In the genomic region with DNA sequence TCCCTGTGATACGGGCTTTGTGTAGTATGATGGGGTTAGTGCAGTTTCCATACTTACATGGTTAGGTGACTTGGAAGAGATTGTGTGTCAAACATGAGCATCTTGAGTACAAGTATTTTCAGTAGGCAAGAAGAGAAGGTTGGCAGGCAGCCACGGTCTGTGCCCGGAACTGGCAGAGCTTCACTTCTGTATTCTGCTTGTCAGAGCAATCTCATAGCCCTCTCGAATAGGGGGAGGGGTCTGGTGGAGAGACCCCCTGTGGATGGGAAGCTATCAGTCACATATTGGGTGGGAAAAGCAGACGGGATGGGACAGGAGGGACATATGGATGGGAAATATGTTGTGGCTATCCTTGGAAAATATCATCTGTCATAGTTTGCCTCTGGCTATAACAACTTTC, we compare ENCODE assay signal across 12 mouse cellular contexts. TPM values are rescaled to one million over a fixed set of nuclear protein-coding genes. Genes with fewer than 3 reads are reported as not detected.
DNase-seq lines count a peak whose midpoint lies in the region; ATAC-seq and TF ChIP-seq lines count a peak whose summit lies in the region.
"Had no signal": no experiment of that assay in that cellular context is flagged by ENCODE, and none has a peak within 500 bp of the region (broad histone marks: within the 10 kb centered on the region; RNA-seq: fewer than 3 reads in every experiment).

No protein-coding gene starts in this region.

- intact Hi-C loops in heart, adult 2 months (cut with DNase I): no loop called here

- no peak for TF ChIP-seq POLR2A in heart, adult 2 months (IDR thresholded peaks at IDR 0.05; ENCODE audit: insufficient read depth, low read depth, low read length)

- no peak overlapping the region for H3K4me3 ChIP-seq in heart, embryonic 10.5 days
- no peak overlapping the region for H3K4me3 ChIP-seq in heart, adult 2 months
- H3K4me3 ChIP-seq in lung, postnatal 0 days (ENCODE audit: low read depth, low read length): no peak overlapping the region
- H3K4me3 ChIP-seq in stomach, postnatal 0 days (ENCODE audit: low read depth, low read length): no peak overlapping the region
- H3K4me3 ChIP-seq: liver, embryonic 12.5 days; midbrain, embryonic 15.5 days had no signal

- H3K36me3 ChIP-seq in heart, embryonic 10.5 days: no peaks in the 10 kb centered on the region
- H3K36me3 ChIP-seq in heart, adult 2 months (ENCODE audit: control insufficient read depth, insufficient read depth, low read length): no peaks in the 10 kb centered on the region
- H3K36me3 ChIP-seq in lung, postnatal 0 days (ENCODE audit: insufficient read depth, low read length): no peaks in the 10 kb centered on the region
- no peaks in the 10 kb centered on the region for H3K36me3 ChIP-seq in stomach, postnatal 0 days (ENCODE audit: control insufficient read depth, insufficient read depth, low read length)
- H3K36me3 ChIP-seq: liver, embryonic 12.5 days; midbrain, embryonic 15.5 days had no signal

- H3K27me3 ChIP-seq in heart, embryonic 10.5 days (ENCODE audit: insufficient read depth, poor library complexity, severe bottlenecking): no peaks in the 10 kb centered on the region
- no peaks in the 10 kb centered on the region for H3K27me3 ChIP-seq in heart, adult 2 months (ENCODE audit: control insufficient read depth, insufficient read depth, low read length)
- H3K27me3 ChIP-seq in lung, postnatal 0 days (replicated peaks; ENCODE audit: insufficient read depth, low read length): no peaks in the 10 kb centered on the region
- H3K27me3 ChIP-seq in stomach, postnatal 0 days (ENCODE audit: control insufficient read depth, insufficient read depth, low read length): no peaks in the 10 kb centered on the region
- H3K27me3 ChIP-seq: liver, embryonic 12.5 days; midbrain, embryonic 15.5 days had no signal

- TF ChIP-seq CTCF in heart, adult 2 months (IDR thresholded peaks at IDR 0.05): no peak
- no peak for TF ChIP-seq CTCF in lung, postnatal 0 days (IDR thresholded peaks at IDR 0.05)
- TF ChIP-seq CTCF in stomach, postnatal 0 days (IDR thresholded peaks at IDR 0.05; ENCODE audit: low read depth): no peak

- H3K9me3 ChIP-seq in heart, embryonic 10.5 days: no peaks in the 10 kb centered on the region
- no peaks in the 10 kb centered on the region for H3K9me3 ChIP-seq in lung, postnatal 0 days (ENCODE audit: low read length)
- no peaks in the 10 kb centered on the region for H3K9me3 ChIP-seq in stomach, postnatal 0 days (ENCODE audit: control insufficient read depth, low read length)
- H3K9me3 ChIP-seq: liver, embryonic 12.5 days; midbrain, embryonic 15.5 days had no signal

- H3K4me1 ChIP-seq in heart, embryonic 10.5 days: no peaks in the 10 kb centered on the region
- no peaks in the 10 kb centered on the region for H3K4me1 ChIP-seq in heart, adult 2 months (ENCODE audit: control insufficient read depth, insufficient read depth, low read length)
- no peaks in the 10 kb centered on the region for H3K4me1 ChIP-seq in lung, postnatal 0 days (ENCODE audit: insufficient read depth, low read depth, low read length)
- H3K4me1 ChIP-seq in stomach, postnatal 0 days (replicated peaks; ENCODE audit: control insufficient read depth, insufficient read depth): no peaks in the 10 kb centered on the region
- H3K4me1 ChIP-seq: liver, embryonic 12.5 days; midbrain, embryonic 15.5 days had no signal

- H3K79me2 ChIP-seq in heart, adult 2 months (replicated peaks; ENCODE audit: control insufficient read depth, insufficient read depth, low read length): no peaks in the 10 kb centered on the region

- no peak overlapping the region for H3K27ac ChIP-seq in heart, embryonic 10.5 days
- H3K27ac ChIP-seq in heart, adult 2 months: no peak overlapping the region
- H3K27ac ChIP-seq in lung, postnatal 0 days (ENCODE audit: low read length): no peak overlapping the region
- no peak overlapping the region for H3K27ac ChIP-seq in stomach, postnatal 0 days (replicated peaks)
- H3K27ac ChIP-seq: liver, embryonic 12.5 days; midbrain, embryonic 15.5 days had no signal

- DNase-seq in heart, embryonic 10.5 days (ENCODE audit: low spot score): peak; percentile 45
- DNase-seq in heart, adult 2 months: no peak
- peak; percentile 4 for DNase-seq in lung, postnatal 36 days
- no peak for DNase-seq in lung, postnatal 0 days (ENCODE audit: low spot score)
- peak; percentile 19 to 40 for DNase-seq in frontal cortex, postnatal 36 days (ENCODE audit: low spot score in 2 of 2)
- peak; percentile 11 for DNase-seq in stomach, postnatal 0 days (ENCODE audit: low spot score)
- DNase-seq in B cell, adult 2 months: no peak
- DNase-seq: heart, postnatal 36 days; kidney, adult 18-20 months; lung, postnatal 4 days had no signal

- H3K9ac ChIP-seq in heart, adult 2 months (ENCODE audit: low read depth, low read length): no peak overlapping the region
- no peak overlapping the region for H3K9ac ChIP-seq in lung, postnatal 0 days (replicated peaks; ENCODE audit: low read depth)
- no peak overlapping the region for H3K9ac ChIP-seq in stomach, postnatal 0 days (ENCODE audit: low read length)
- H3K9ac ChIP-seq: liver, embryonic 12.5 days; midbrain, embryonic 15.5 days had no signal

- 80% methylated on average over 5 of the region's 5 CpGs for WGBS in heart, embryonic 10.5 days
- 64% methylated on average over 5 of the region's 5 CpGs for WGBS in heart, adult 2 months
- 64% methylated on average over 5 of the region's 5 CpGs for WGBS in lung, postnatal 0 days
- 70% methylated on average over 5 of the region's 5 CpGs for WGBS in stomach, postnatal 0 days

- TF ChIP-seq EP300 in heart, adult 2 months (IDR thresholded peaks at IDR 0.05; ENCODE audit: insufficient read depth, low read depth, low read length): no peak
- no peak for TF ChIP-seq EP300 in lung, postnatal 0 days (IDR thresholded peaks at IDR 0.05)
- no peak for TF ChIP-seq EP300 in stomach, postnatal 0 days (optimal IDR thresholded peaks at IDR 0.05)

- no peak overlapping the region for H3K4me2 ChIP-seq in lung, postnatal 0 days (replicated peaks; ENCODE audit: low read depth, low read length)
- no peak overlapping the region for H3K4me2 ChIP-seq in stomach, postnatal 0 days (replicated peaks; ENCODE audit: low read depth)
- H3K4me2 ChIP-seq: liver, embryonic 12.5 days; midbrain, embryonic 15.5 days had no signal

- ATAC-seq in lung, postnatal 0 days: no peak
- ATAC-seq in stomach, postnatal 0 days (ENCODE audit: low FRiP score, low TSS enrichment): no peak
- ATAC-seq: liver, embryonic 12.5 days; midbrain, embryonic 15.5 days had no signal

RNA-seq across cellular contexts. Expression of gene Depdc1b, which starts 33.5 kb away (rescaled TPM):
- 6.5 and 10.0 TPM in 2 replicates for polyA plus RNA-seq in heart, embryonic 10.5 days (2016; fragmentation: Nextera tagmentation; extraction: Ambion mirVana)
- under 1 TPM; 0.34 to 0.36 TPM for total RNA-seq in heart, adult 2 months (2021)
- polyA plus RNA-seq in heart, adult 2 months (2012; rRNA removed): 0.14 and 0.26 TPM in 2 replicates
- polyA plus RNA-seq in lung, postnatal 0 days (2015; fragmentation: Nextera tagmentation; extraction: Ambion mirVana): 0.70 and 1.2 TPM in 2 replicates
- 1.2 and 1.5 TPM in 2 replicates for polyA plus RNA-seq in stomach, postnatal 0 days (2015; fragmentation: Nextera tagmentation; extraction: Ambion mirVana)

Comparison
In these comparisons a context has a peak if more than half of its experiments do, and no peak if none do; other contexts are left out.
1. DNase-seq: peak in heart, embryonic 10.5 days (single experiment), lung, postnatal 36 days (single experiment), frontal cortex, postnatal 36 days (2 of 2) and stomach, postnatal 0 days (single experiment); none in heart, adult 2 months (0 of 2), lung, postnatal 0 days (single experiment) and B cell, adult 2 months (0 of 2).